10 mouse cellular contexts compared by ENCODE assay signal in genomic region chr17:81402636-81403035, GRCm38 (mm10). TPM values are rescaled to one million over a fixed set of nuclear protein-coding genes. Genes with fewer than 3 reads are reported as not detected.
DNase-seq lines count a peak whose midpoint lies in the region; ATAC-seq lines count a peak whose summit lies in the region.
"Had no signal": no experiment of that assay in that cellular context is flagged by ENCODE, and none has a peak within 500 bp of the region (broad histone marks: within the 10 kb centered on the region; RNA-seq: fewer than 3 reads in every experiment).

No protein-coding gene starts in this region.

- H3K27me3 ChIP-seq in hindbrain, embryonic 16.5 days (replicated peaks; ENCODE audit: control insufficient read depth, insufficient read depth, low read length) = no peaks in the 10 kb centered on the region
- no peaks in the 10 kb centered on the region for H3K27me3 ChIP-seq in hindbrain, embryonic 10.5 days (ENCODE audit: insufficient read depth, poor library complexity, severe bottlenecking)
- H3K27me3 ChIP-seq in kidney, embryonic 14.5 days (ENCODE audit: control insufficient read depth, insufficient read depth, low read length) = no peaks in the 10 kb centered on the region

- H3K9ac ChIP-seq in hindbrain, embryonic 16.5 days (ENCODE audit: low read depth, low read length) = no peak overlapping the region
- H3K9ac ChIP-seq in kidney, embryonic 14.5 days (ENCODE audit: low read depth, low read length) = no peak overlapping the region

- no peak for DNase-seq in hindbrain, embryonic 10.5 days (ENCODE audit: low spot score)
- DNase-seq in adrenal gland, adult 8-10 months = peak; percentile 84
- peak; percentile 53 for DNase-seq in gastrocnemius, postnatal 10 days
- peak; percentile 49 to 75 for DNase-seq in layer of hippocampus, postnatal 14 days (ENCODE audit: low spot score in 2 of 2)
- DNase-seq in testis, postnatal 10 days (ENCODE audit: low spot score) = peak; percentile 54
- DNase-seq in kidney, adult 8-10 months = no peak

- H3K9me3 ChIP-seq in hindbrain, embryonic 16.5 days (ENCODE audit: control insufficient read depth, low read length) = no peaks in the 10 kb centered on the region
- no peaks in the 10 kb centered on the region for H3K9me3 ChIP-seq in hindbrain, embryonic 10.5 days
- H3K9me3 ChIP-seq in kidney, embryonic 14.5 days (ENCODE audit: control insufficient read depth, low read length) = no peaks in the 10 kb centered on the region

- no peak overlapping the region for H3K4me3 ChIP-seq in hindbrain, embryonic 16.5 days (ENCODE audit: low read length)
- no peak overlapping the region for H3K4me3 ChIP-seq in hindbrain, embryonic 10.5 days
- no peak overlapping the region for H3K4me3 ChIP-seq in kidney, embryonic 14.5 days (ENCODE audit: low read length)

- peaks cover 8% of the 10 kb centered on the region for H3K36me3 ChIP-seq in hindbrain, embryonic 16.5 days (ENCODE audit: control insufficient read depth, insufficient read depth, low read length)
- 0 out of 2 replicates have a peak, but pooled peaks cover 3% of the 10 kb centered on the region for H3K36me3 ChIP-seq in hindbrain, embryonic 10.5 days
- peaks cover under 1% of the 10 kb centered on the region; the same call in 1 of the 2 replicates for H3K36me3 ChIP-seq in kidney, embryonic 14.5 days (ENCODE audit: control insufficient read depth, insufficient read depth, low read length)

- 59% methylated on average over 2 of the region's 2 CpGs for WGBS in hindbrain, embryonic 16.5 days
- 78% methylated on average over 2 of the region's 2 CpGs for WGBS in hindbrain, embryonic 10.5 days
- WGBS in kidney, embryonic 14.5 days = 82% methylated on average over 2 of the region's 2 CpGs

- H3K4me1 ChIP-seq in hindbrain, embryonic 16.5 days (ENCODE audit: control insufficient read depth, insufficient read depth, low read depth, low read length) = peaks cover 4% of the 10 kb centered on the region; the same call in 1 of the 2 replicates
- peaks cover 5% of the 10 kb centered on the region; the same call in 1 of the 2 replicates for H3K4me1 ChIP-seq in hindbrain, embryonic 10.5 days (replicated peaks)
- H3K4me1 ChIP-seq in kidney, embryonic 14.5 days (ENCODE audit: control insufficient read depth, insufficient read depth, low read length) = no peaks in the 10 kb centered on the region

- ATAC-seq in hindbrain, embryonic 16.5 days = peak; percentile 50
- ATAC-seq in kidney, embryonic 14.5 days (ENCODE audit: low FRiP score, low TSS enrichment) = no peak

- H3K4me2 ChIP-seq in hindbrain, embryonic 16.5 days (ENCODE audit: low read length) = no peak overlapping the region
- H3K4me2 ChIP-seq in kidney, embryonic 14.5 days (replicated peaks; ENCODE audit: low read depth, low read length) = no peak overlapping the region

- H3K27ac ChIP-seq in hindbrain, embryonic 16.5 days (ENCODE audit: low read depth, low read length) = no peak overlapping the region
- no peak overlapping the region for H3K27ac ChIP-seq in hindbrain, embryonic 10.5 days
- H3K27ac ChIP-seq in kidney, embryonic 14.5 days (ENCODE audit: low read depth, low read length) = no peak overlapping the region

RNA-seq across cellular contexts. Expression of gene Gm11096, which starts 38.9 kb away (rescaled TPM):
- not detected in 2 replicates for polyA plus RNA-seq in hindbrain, embryonic 16.5 days (2015; fragmentation: Nextera tagmentation; extraction: Ambion mirVana)
- not detected in 2 replicates for polyA plus RNA-seq in hindbrain, embryonic 10.5 days (2016; fragmentation: Nextera tagmentation; extraction: Ambion mirVana)
- not detected for total RNA-seq in adrenal gland, adult 8-10 months (2022)
- total RNA-seq in gastrocnemius, postnatal 10 days (2021) = not detected
- not detected for total RNA-seq in layer of hippocampus, postnatal 14 days (2021)
- polyA plus RNA-seq in kidney, embryonic 14.5 days (2014; fragmentation: Nextera tagmentation; extraction: Ambion mirVana) = not detected in 2 replicates
- total RNA-seq: MEL had no signal
- polyA plus RNA-seq: liver, embryonic 16.5 days had no signal

Comparison
In these comparisons a context has a peak if more than half of its experiments do, and no peak if none do; other contexts are left out.
1. DNase-seq: peak in adrenal gland, adult 8-10 months (single experiment), gastrocnemius, postnatal 10 days (single experiment), layer of hippocampus, postnatal 14 days (2 of 2) and testis, postnatal 10 days (single experiment); none in hindbrain, embryonic 10.5 days (single experiment) and kidney, adult 8-10 months (0 of 2).